Mouse (Mus musculus) embryonic facial prominence, embryonic 14.5 days (tissue): ENCODE results near the gene Zscan26. TPM values are rescaled to one million over a fixed set of nuclear protein-coding genes. Genes with fewer than 3 reads are reported as not detected.
"Not testable (repeated sequence)": the region's sequence is repeated elsewhere in the genome, so short reads cannot be mapped to it uniquely, and the experiment has no call there.

Experiments
- ATAC-seq: fragments of 200-750 bp; cut with Nextera tagmentation; 2 replicates; pipeline ENCODE4 v1.8.0; 2017; ENCODE audit warnings: low read depth, moderate number of reproducible peaks, moderate TSS enrichment
- DNase-seq: peaks from one replicate; pipeline ENCODE4 v3.0.0-alpha.2; 2015; ENCODE audit warnings: low spot score
- H3K27ac ChIP-seq: fragments of 300-500 bp; sonication (generic); replicated peaks from 2 replicates; pipeline ENCODE4 v1.5.1; 2014; ENCODE audit warnings: low read depth, mild to moderate bottlenecking, low read length, moderate library complexity
- H3K27me3 ChIP-seq: fragments of 300-500 bp; sonication (generic); replicated peaks from 2 replicates; pipeline ENCODE4 v1.6.1; 2014; ENCODE audit warnings: low read length; ENCODE audit not compliant: control insufficient read depth, insufficient read depth
- H3K36me3 ChIP-seq: fragments of 300-500 bp; sonication (generic); 2 replicates; pipeline ENCODE4 v1.6.1; 2014; ENCODE audit warnings: low read length, mixed read lengths; ENCODE audit not compliant: control insufficient read depth, insufficient read depth
- H3K4me1 ChIP-seq: fragments of 300-500 bp; sonication (generic); 2 replicates; pipeline ENCODE4 v1.6.1; 2014; ENCODE audit warnings: antibody characterized with exemption, low read length; ENCODE audit not compliant: control insufficient read depth, insufficient read depth
- H3K4me2 ChIP-seq: fragments of 300-500 bp; sonication (generic); 2 replicates; pipeline ENCODE4 v1.6.1; 2014; ENCODE audit warnings: low read depth, mild to moderate bottlenecking, low read length, moderate library complexity, mixed read lengths
- H3K4me3 ChIP-seq: fragments of 300-500 bp; sonication (generic); 2 replicates; pipeline ENCODE4 v1.5.1; 2014; ENCODE audit warnings: low read depth, mild to moderate bottlenecking, low read length
- H3K9ac ChIP-seq: fragments of 300-500 bp; sonication (generic); 2 replicates; pipeline ENCODE4 v1.6.1; 2014; ENCODE audit warnings: low read depth, mild to moderate bottlenecking, low read length, moderate library complexity, mixed read lengths
- H3K9me3 ChIP-seq: fragments of 300-500 bp; sonication (generic); 2 replicates; pipeline ENCODE4 v1.6.1; 2016; ENCODE audit warnings: low read length; ENCODE audit not compliant: control insufficient read depth
- WGBS: fragments of 180-500 bp; shearing (Covaris S2); extraction: QIAGEN DNeasy Blood & Tissue Kit; methylation state at CpG from one replicate; pipeline ENCODE4 v1.1.7; 2014; 5-methylcytosine and 5-hydroxymethylcytosine counted together
- microRNA counts: library from miRNA; unstranded; fragments of <30 nt; microRNA quantifications from one replicate; lab custom pipeline; 2017
- microRNA-seq: library from miRNA; unstranded; fragments of <30 nt; microRNA quantifications from one replicate; pipeline ENCODE4, GENCODE M21; 2016; ENCODE audit warnings: borderline number of aligned reads
- polyA plus RNA-seq: library from polyadenylated mRNA; unstranded; fragments of >200 nt; fragmentation: Nextera tagmentation; extraction: Ambion mirVana; gene quantifications from 2 replicates; pipeline ENCODE4 v1.2.1, GENCODE M21; 2014

Gene Zscan26
- polyA plus RNA-seq, 1 experiment from 2014 or later, result 14.1 TPM

- peaks cover 22% of the 10 kb centered on the region; the same call in 1 of the 2 replicates for H3K36me3 ChIP-seq
- DNase-seq, result peak; percentile 17
- WGBS, result 12% methylated on average over 12 of the region's 12 CpGs
- 0 out of 2 replicates have a peak, but pooled peaks have one; percentile 2 for ATAC-seq
- H3K4me1 ChIP-seq, result peaks cover 10% of the 10 kb centered on the region; the same call in 1 of the 2 replicates
- H3K9ac ChIP-seq, result peak overlapping the region; percentile 89
- H3K27ac ChIP-seq, result peak overlapping the region; percentile 63; the same call in 1 of the 2 replicates
- no peaks in the 10 kb centered on the region for H3K9me3 ChIP-seq
- peak overlapping the region; percentile 74 for H3K4me3 ChIP-seq
- peak overlapping the region; percentile 55 for H3K4me2 ChIP-seq
- no peaks in the 10 kb centered on the region for H3K27me3 ChIP-seq
These were observed 51.8 kb downstream of the Zscan26 start for GRCm38 (mm10) chr13:21401636-21402286.

DNA sequence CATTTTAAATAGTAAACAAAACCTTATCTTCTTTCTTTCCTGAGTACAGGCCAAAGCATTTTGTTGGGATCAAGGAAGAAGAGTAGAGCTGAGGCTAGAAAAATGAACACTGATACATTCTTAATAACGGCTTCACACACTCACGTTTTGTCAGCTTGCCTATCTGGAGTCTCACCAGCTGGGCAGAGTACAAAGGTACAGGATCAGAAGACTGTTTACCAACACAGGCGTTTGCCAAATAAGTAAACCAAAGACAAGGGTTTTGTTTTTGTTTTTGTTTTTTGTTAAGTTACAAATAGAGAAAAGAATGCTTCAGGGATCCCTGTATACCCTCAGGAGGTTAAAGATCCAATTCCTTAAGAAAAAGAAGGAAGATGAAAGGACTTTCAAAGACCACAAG is 52.4 kb downstream of the Zscan26 start:
- Histone ChIP-seq H3K4me1 (peaks cover 10% of the 10 kb centered on the region; the same call in 1 of the 2 replicates), H3K27me3 (no peaks in the 10 kb centered on the region), H3K36me3 (peaks cover 27% of the 10 kb centered on the region; the same call in 1 of the 2 replicates), H3K4me2 (peak overlapping the region; percentile 55), H3K9ac (peak overlapping the region; percentile 89; the same call in 1 of the 2 replicates), H3K9me3 (no peaks in the 10 kb centered on the region), H3K4me3 (peak overlapping the region; percentile 74), H3K27ac (no peak overlapping the region)
- ATAC-seq (no peak), DNase-seq (no peak)
- WGBS, result 82% methylated on average over 3 of the region's 3 CpGs

- Histone ChIP-seq H3K9me3 (no peaks in the 10 kb centered on the region), H3K27ac (no peak overlapping the region), H3K4me1 (peaks cover 10% of the 10 kb centered on the region; the same call in 1 of the 2 replicates), H3K4me2 (no peak overlapping the region), H3K27me3 (no peaks in the 10 kb centered on the region), H3K4me3 (no peak overlapping the region), H3K9ac (no peak overlapping the region), H3K36me3 (peaks cover 59% of the 10 kb centered on the region)
- no peak for ATAC-seq
- no peak for DNase-seq
- WGBS, result 84% methylated on average over 2 of the region's 2 CpGs
These were observed 56.0 kb downstream of the Zscan26 start for GRCm38 (mm10) chr13:21397486-21397885.

DNA sequence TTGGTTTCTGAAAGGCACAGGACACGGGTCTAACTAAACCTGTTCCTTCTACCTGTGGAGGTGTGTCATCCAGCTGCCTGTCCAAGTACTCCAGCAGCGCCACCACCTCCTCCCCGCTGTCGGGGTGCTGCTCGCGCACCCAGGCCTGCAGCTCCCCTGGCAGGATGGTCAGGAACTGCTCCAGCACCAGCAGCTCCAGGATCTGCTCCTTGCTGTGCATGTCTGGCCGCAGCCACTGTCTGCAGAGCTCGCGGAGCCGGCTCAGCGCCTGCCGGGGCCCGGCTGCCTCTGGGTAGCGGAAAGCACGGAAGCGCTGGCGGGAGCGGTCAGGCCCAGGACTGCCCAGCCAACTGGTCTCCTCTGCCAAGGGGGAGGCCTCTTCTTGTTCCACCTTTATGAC is 57.5 kb downstream of the Zscan26 start:
- H3K4me3 ChIP-seq, DNase-seq, H3K27ac ChIP-seq, H3K9ac ChIP-seq, H3K9me3 ChIP-seq, H3K4me1 ChIP-seq, H3K4me2 ChIP-seq, H3K27me3 ChIP-seq: not testable (repeated sequence)
- 91% methylated on average over 6 of the region's 18 CpGs for WGBS
- peak; percentile 18; the same call in 1 of the 2 replicates for ATAC-seq
- H3K36me3 ChIP-seq, result peaks cover 73% of the 10 kb centered on the region

- no peaks in the 10 kb centered on the region for H3K4me1 ChIP-seq
- no peak overlapping the region for H3K4me3 ChIP-seq
- DNase-seq (no peak), ATAC-seq (no peak)
- H3K27ac ChIP-seq, result no peak overlapping the region
- H3K4me2 ChIP-seq, result no peak overlapping the region
- no peak overlapping the region for H3K9ac ChIP-seq
- H3K36me3 ChIP-seq, result peaks cover 77% of the 10 kb centered on the region
- no peaks in the 10 kb centered on the region for H3K9me3 ChIP-seq
- 94% methylated on average over 6 of the region's 6 CpGs for WGBS
- no peaks in the 10 kb centered on the region for H3K27me3 ChIP-seq
These were observed 57.9 kb downstream of the Zscan26 start for GRCm38 (mm10) chr13:21395623-21396022.

- no peak overlapping the region for H3K4me2 ChIP-seq
- no peaks in the 10 kb centered on the region for H3K27me3 ChIP-seq
- no peak overlapping the region for H3K27ac ChIP-seq
- WGBS, result 98% methylated on average over 1 of the region's 1 CpGs
- DNase-seq (no peak), ATAC-seq (no peak)
- no peak overlapping the region for H3K4me3 ChIP-seq
- H3K9me3 ChIP-seq, result no peaks in the 10 kb centered on the region
- H3K4me1 ChIP-seq, result no peaks in the 10 kb centered on the region
- H3K9ac ChIP-seq, result no peak overlapping the region
- peaks cover 81% of the 10 kb centered on the region for H3K36me3 ChIP-seq
These were observed 58.3 kb downstream of the Zscan26 start for GRCm38 (mm10) chr13:21395211-21395610.

MicroRNAs within 50 kb of the gene (microRNA counts, 519-probe panel; counts per million panel counts)
- 2,819 counts per million, percentile 63 among the panel's probes with 10 or more counts for microRNA mmu-miR-1896 (lab: Ali Mortazavi, UCI)

Small RNAs within 50 kb of the gene (microRNA-seq; reads per million reads assigned to microRNA genes)
- gene Mir1896 (not detected), gene Mir6942 (not detected)

Other genes with a start within 250 kb of the Zscan26 start
- gene Gpx5, start 161.0 kb downstream of the Zscan26 start, polyA plus RNA-seq, result not detected in 2 replicates
- not detected in 2 replicates for gene Gpx6, start 141.6 kb downstream of the Zscan26 start, polyA plus RNA-seq
- gene Olfr1367, start 106.8 kb downstream of the Zscan26 start, polyA plus RNA-seq, result not detected in 2 replicates
- 11.1 and 12.7 TPM in 2 replicates for gene Zscan12, start 90.9 kb downstream of the Zscan26 start, polyA plus RNA-seq
- 62.9 and 70.1 TPM in 2 replicates for gene Zkscan3, start 51.0 kb downstream of the Zscan26 start, polyA plus RNA-seq
- gene Pgbd1, start 12.7 kb downstream of the Zscan26 start, polyA plus RNA-seq, result 2.3 and 2.5 TPM in 2 replicates
- gene Nkapl, start 14.8 kb upstream of the Zscan26 start, polyA plus RNA-seq, result 2.7 and 2.9 TPM in 2 replicates
- 3.3 and 3.4 TPM in 2 replicates for gene Zkscan4, start 25.2 kb upstream of the Zscan26 start, polyA plus RNA-seq
- not detected in 2 replicates for gene Gm10065, start 25.7 kb upstream of the Zscan26 start, polyA plus RNA-seq
- 0.11 and 0.79 TPM in 2 replicates for gene AK157302, start 41.5 kb upstream of the Zscan26 start, polyA plus RNA-seq
- 5.9 and 6.8 TPM in 2 replicates for gene Gm11273, start 47.7 kb upstream of the Zscan26 start, polyA plus RNA-seq
- 8.5 and 9.8 TPM in 2 replicates for gene Zkscan8, start 77.4 kb upstream of the Zscan26 start, polyA plus RNA-seq
- gene Olfr1366, start 89.1 kb upstream of the Zscan26 start, polyA plus RNA-seq, result 0.14 and 0.28 TPM in 2 replicates
- 0.12 TPM in 1 of 2 replicates, not detected in the other for gene Olfr1535, start 106.2 kb upstream of the Zscan26 start, polyA plus RNA-seq
- gene Olfr1364, start 128.0 kb upstream of the Zscan26 start, polyA plus RNA-seq, result not detected in 2 replicates
- not detected in 2 replicates for gene Olfr1362, start 160.3 kb upstream of the Zscan26 start, polyA plus RNA-seq
- gene Olfr11, start 188.8 kb upstream of the Zscan26 start, polyA plus RNA-seq, result not detected in 2 replicates
- 0.12 and 0.25 TPM in 2 replicates for gene Olfr1361, start 209.7 kb upstream of the Zscan26 start, polyA plus RNA-seq
- not detected in 2 replicates for gene Olfr1360, start 223.7 kb upstream of the Zscan26 start, polyA plus RNA-seq
- 0.31 TPM in 1 of 2 replicates, not detected in the other for gene Olfr1359, start 244.4 kb upstream of the Zscan26 start, polyA plus RNA-seq